Mouse (Mus musculus): Measurements from ENCODE around the gene Ofd1. TPM values are rescaled to one million over a fixed set of nuclear protein-coding genes. Genes with fewer than 3 reads are reported as not detected.

The Ofd1 gene
- total RNA-seq (2023; ENCODE audit: inconsistent age), result 15.4 to 17.8 TPM (median 16.9 TPM) in 4 replicates

GRCm38 (mm10) chrX:166440616-166441063 is at the start of gene Ofd1:
Gene Ofd1 (minus strand): TSS chrX:166440704.

GRCm38 (mm10) chrX:166479365-166479983 is 39.0 kb upstream of the Ofd1 start, which contains the start of gene Rab9:
Gene Rab9 (minus strand): TSS chrX:166479867.

GRCm38 (mm10) chrX:166440036-166440615 is 378 bp downstream of the Ofd1 start, which contains the start of gene Trappc2:
Gene Trappc2 (plus strand): TSS chrX:166440574.

Other genes starting within 250 kb of the Ofd1 start
- gene Gpm6b, start 201.8 kb downstream of the Ofd1 start, total RNA-seq (2023; ENCODE audit: inconsistent age), result 1.2 to 1.5 TPM (median 1.4 TPM) in 4 replicates
- 4.6 to 9.2 TPM (median 6.3 TPM) in 4 replicates for gene Trappc2, start 130 bp downstream of the Ofd1 start, total RNA-seq (2023; ENCODE audit: inconsistent age)
- 16.5 to 19.0 TPM (median 17.8 TPM) in 4 replicates for gene Rab9, start 39.2 kb upstream of the Ofd1 start, total RNA-seq (2023; ENCODE audit: inconsistent age)
- 5.8 to 12.4 TPM (median 9.4 TPM) in 4 replicates for gene Tceanc, start 77.9 kb upstream of the Ofd1 start, total RNA-seq (2023; ENCODE audit: inconsistent age)
- gene Egfl6, start 145.0 kb upstream of the Ofd1 start, total RNA-seq (2023; ENCODE audit: inconsistent age), result 0.54 to 1.5 TPM (median 0.64 TPM) in 4 replicates